Mouse (Mus musculus): ENCODE results near the gene Gm45716.

The Gm45716 gene

GRCm38 (mm10) chr11:90214246-90214645 lies 26.8 kb downstream of the Gm45716 start:
- DNase-seq (ENCODE audit: low spot score in 2 of 2): no peak

GRCm38 (mm10) chr11:90220022-90220645 lies 32.7 kb downstream of the Gm45716 start:
- no peak for DNase-seq (ENCODE audit: low spot score in 2 of 2)

GRCm38 (mm10) chr11:90220750-90221149 lies 33.3 kb downstream of the Gm45716 start:
- no peak for DNase-seq (ENCODE audit: low spot score in 2 of 2)

GRCm38 (mm10) chr11:90224914-90225470 lies 37.5 kb downstream of the Gm45716 start:
- no peak for DNase-seq (ENCODE audit: low spot score in 2 of 2)

GRCm38 (mm10) chr11:90227000-90227922 lies 39.8 kb downstream of the Gm45716 start:
- DNase-seq (ENCODE audit: low spot score in 2 of 2): no peak

- DNase-seq (ENCODE audit: low spot score in 2 of 2): no peak
Observed at GRCm38 (mm10) chr11:90228251-90228949, 40.9 kb downstream of the Gm45716 start.

GRCm38 (mm10) chr11:90229800-90230199 lies 42.3 kb downstream of the Gm45716 start:
- DNase-seq (ENCODE audit: low spot score in 2 of 2): no peak

GRCm38 (mm10) chr11:90230671-90231070 lies 43.2 kb downstream of the Gm45716 start:
- DNase-seq (ENCODE audit: low spot score in 2 of 2): no peak

GRCm38 (mm10) chr11:90231631-90232030 lies 44.1 kb downstream of the Gm45716 start:
- DNase-seq (ENCODE audit: low spot score in 2 of 2): no peak

GRCm38 (mm10) chr11:90232685-90233084 lies 45.2 kb downstream of the Gm45716 start:
- DNase-seq (ENCODE audit: low spot score in 2 of 2): no peak

- DNase-seq (ENCODE audit: low spot score in 2 of 2): no peak
Observed at GRCm38 (mm10) chr11:90235221-90235620, 47.7 kb downstream of the Gm45716 start.

- DNase-seq (ENCODE audit: low spot score in 2 of 2): no peak
Observed at GRCm38 (mm10) chr11:90237616-90238015, 50.1 kb downstream of the Gm45716 start.

GRCm38 (mm10) chr11:90238657-90239056 lies 51.2 kb downstream of the Gm45716 start:
- DNase-seq (ENCODE audit: low spot score in 2 of 2): no peak

- DNase-seq (ENCODE audit: low spot score in 2 of 2): no peak
Observed at GRCm38 (mm10) chr11:90240652-90241330, 53.3 kb downstream of the Gm45716 start.

- DNase-seq (ENCODE audit: low spot score in 2 of 2): no peak
Observed at GRCm38 (mm10) chr11:90241874-90242273, 54.4 kb downstream of the Gm45716 start.

GRCm38 (mm10) chr11:90243300-90243699 lies 55.8 kb downstream of the Gm45716 start:
- no peak for DNase-seq (ENCODE audit: low spot score in 2 of 2)

- no peak for DNase-seq (ENCODE audit: low spot score in 2 of 2)
Observed at GRCm38 (mm10) chr11:90245630-90246029, 58.1 kb downstream of the Gm45716 start.

- peak; percentile 9 to 25 for DNase-seq (ENCODE audit: low spot score in 2 of 2)
Observed at GRCm38 (mm10) chr11:90246676-90247075, 59.2 kb downstream of the Gm45716 start.

- DNase-seq (ENCODE audit: low spot score in 2 of 2): no peak
Observed at GRCm38 (mm10) chr11:90247793-90248192, 60.3 kb downstream of the Gm45716 start.

GRCm38 (mm10) chr11:90249025-90249650 lies 61.7 kb downstream of the Gm45716 start, which contains the start of gene Mmd:
TSS of gene Mmd (plus strand) at chr11:90249456.
- DNase-seq (ENCODE audit: low spot score in 2 of 2): peak; percentile 97 to 99

GRCm38 (mm10) chr11:90249701-90250141 lies 62.2 kb downstream of the Gm45716 start:
- DNase-seq (ENCODE audit: low spot score in 2 of 2): peak; percentile 52 to 70

Data from thymus, postnatal 10 days (tissue).